Mouse (Mus musculus) kidney, postnatal 0 days (tissue): ENCODE results near the gene Gm2022. TPM values are rescaled to one million over a fixed set of nuclear protein-coding genes. Genes with fewer than 3 reads are reported as not detected.

Experiments used
- polyA plus RNA-seq: library from polyadenylated mRNA; unstranded; fragments of >200 nt; fragmentation: Nextera tagmentation; extraction: Ambion mirVana; gene quantifications from 2 replicates; pipeline ENCODE4 v1.2.1, GENCODE M21; 2015

Gm2022 gene
- polyA plus RNA-seq, 1 experiment from 2014 or later: not detected

Other genes starting within 250 kb of the Gm2022 start
- gene Gm21319, start 119.6 kb upstream of the Gm2022 start, polyA plus RNA-seq: not detected in 2 replicates
- not detected in 2 replicates for gene Gm21936, start 99.9 kb upstream of the Gm2022 start, polyA plus RNA-seq
- not detected in 2 replicates for gene BB287469, start 78.8 kb upstream of the Gm2022 start, polyA plus RNA-seq
- gene Gm2001, start 53.0 kb upstream of the Gm2022 start, polyA plus RNA-seq: not detected in 2 replicates
- gene Gm2016, start 21.3 kb upstream of the Gm2022 start, polyA plus RNA-seq: not detected in 2 replicates
- not detected in 2 replicates for gene Gm2035, start 24.5 kb downstream of the Gm2022 start, polyA plus RNA-seq
- not detected in 2 replicates for gene Gm2042, start 58.7 kb downstream of the Gm2022 start, polyA plus RNA-seq
- gene Gm2075, start 116.5 kb downstream of the Gm2022 start, polyA plus RNA-seq: not detected in 2 replicates
- gene Gm6803, start 123.4 kb downstream of the Gm2022 start, polyA plus RNA-seq: not detected in 2 replicates
- gene Gm2056, start 131.6 kb downstream of the Gm2022 start, polyA plus RNA-seq: not detected in 2 replicates
- gene Gm16368, start 188.3 kb downstream of the Gm2022 start, polyA plus RNA-seq: not detected in 2 replicates